In genomic region chr2:153256604-153257003, GRCm38 (mm10) we compare ENCODE assay signal across 25 mouse cellular contexts.
"Had no signal": no experiment of that assay in that cellular context is flagged by ENCODE, and none has a peak within 500 bp of the region (broad histone marks: within the 10 kb centered on the region; RNA-seq: fewer than 3 reads in every experiment).

No protein-coding gene starts in this region.

- H3K4me1 ChIP-seq: hindbrain, embryonic 10.5 days; hindbrain, embryonic 12.5 days; limb, embryonic 10.5 days had no signal

- H3K4me2 ChIP-seq: heart, embryonic 12.5 days; hindbrain, embryonic 12.5 days; hindbrain, embryonic 14.5 days; kidney, embryonic 15.5 days; limb, embryonic 12.5 days; liver, embryonic 11.5 days had no signal

- H3K9ac ChIP-seq: heart, embryonic 12.5 days; hindbrain, embryonic 12.5 days; hindbrain, embryonic 14.5 days; kidney, embryonic 15.5 days; limb, embryonic 12.5 days had no signal

- DNase-seq: gastrocnemius, postnatal 14 days; gastrocnemius, postnatal 36 days; heart, adult 18-20 months; heart, postnatal 10 days; heart, postnatal 4 days; kidney, adult 11 months; kidney, adult 2 months; kidney, adult 9 months; kidney, postnatal 14 days; kidney, postnatal 4 days; liver had no signal

- H3K9me3 ChIP-seq: heart, embryonic 10.5 days; heart, embryonic 12.5 days; hindbrain, embryonic 10.5 days; hindbrain, embryonic 12.5 days; kidney, embryonic 15.5 days; limb, embryonic 10.5 days; limb, embryonic 12.5 days had no signal

- H3K4me3 ChIP-seq: heart, embryonic 10.5 days; heart, embryonic 12.5 days; hindbrain, embryonic 10.5 days; hindbrain, embryonic 12.5 days; kidney, embryonic 15.5 days; layer of hippocampus, adult 2 months; left cerebral cortex, adult 2 months; limb, embryonic 10.5 days; limb, embryonic 12.5 days had no signal

- ATAC-seq: hindbrain, embryonic 16.5 days; inflammation-experienced regulatory T-cells, adult 6 months had no signal

- H3K27ac ChIP-seq: heart, embryonic 10.5 days; hindbrain, embryonic 10.5 days; hindbrain, embryonic 12.5 days; hindbrain, embryonic 14.5 days; kidney, embryonic 15.5 days; kidney, postnatal 0 days; layer of hippocampus, adult 2 months; left cerebral cortex, adult 2 months; limb, embryonic 10.5 days; limb, embryonic 12.5 days had no signal

- H3K27me3 ChIP-seq: heart, embryonic 12.5 days; hindbrain, embryonic 12.5 days; kidney, embryonic 15.5 days; limb, embryonic 12.5 days had no signal
